Mouse (Mus musculus) lung, embryonic 14.5 days (tissue): ENCODE measurements around the gene 6430571L13Rik. TPM values are rescaled to one million over a fixed set of nuclear protein-coding genes. Genes with fewer than 3 reads are reported as not detected.

Experiments
- ATAC-seq: fragments of 200-750 bp; cut with Nextera tagmentation; 2 replicates; pipeline ENCODE4 v1.8.0; 2017; ENCODE audit warnings: mild to moderate bottlenecking, moderate TSS enrichment, moderate library complexity; ENCODE audit not compliant: insufficient read depth
- DNase-seq: peaks from one replicate; pipeline ENCODE4 v3.0.0-alpha.2; 2015
- H3K27ac ChIP-seq: fragments of 300-500 bp; sonication (generic); 2 replicates; pipeline ENCODE4 v1.5.1; 2014; ENCODE audit warnings: low read depth, mild to moderate bottlenecking, moderate library complexity
- H3K27me3 ChIP-seq: fragments of 300-500 bp; sonication (generic); 2 replicates; pipeline ENCODE4 v1.6.1; 2014; ENCODE audit warnings: low read length, control low read depth; ENCODE audit not compliant: insufficient read depth
- H3K36me3 ChIP-seq: fragments of 300-500 bp; sonication (generic); 2 replicates; pipeline ENCODE4 v1.6.1; 2014; ENCODE audit warnings: control low read depth; ENCODE audit not compliant: insufficient read depth
- H3K4me1 ChIP-seq: fragments of 300-500 bp; sonication (generic); 2 replicates; pipeline ENCODE4 v1.6.1; 2014; ENCODE audit warnings: antibody characterized with exemption, control low read depth; ENCODE audit not compliant: insufficient read depth
- H3K4me2 ChIP-seq: fragments of 300-500 bp; sonication (generic); 2 replicates; pipeline ENCODE4 v1.6.1; 2014; ENCODE audit warnings: mild to moderate bottlenecking
- H3K4me3 ChIP-seq: fragments of 300-500 bp; sonication (generic); 2 replicates; pipeline ENCODE4 v1.5.1; 2014; ENCODE audit warnings: low read depth, low read length
- H3K9ac ChIP-seq: fragments of 300-500 bp; sonication (generic); 2 replicates; pipeline ENCODE4 v1.6.1; 2014
- H3K9me3 ChIP-seq: fragments of 300-500 bp; sonication (generic); 2 replicates; pipeline ENCODE4 v1.6.1; 2016; ENCODE audit warnings: low read depth, low read length, control low read depth
- CTCF ChIP-seq: IDR thresholded peaks from 2 replicates; pipeline ENCODE4 v1.5.1; 2016; ENCODE audit warnings: antibody characterized with exemption, low read depth
- WGBS: fragments of 180-500 bp; shearing (Covaris S2); extraction: QIAGEN DNeasy Blood & Tissue Kit; methylation state at CpG from one replicate; pipeline ENCODE4 v1.1.7; 2014; 5-methylcytosine and 5-hydroxymethylcytosine counted together
- polyA plus RNA-seq: library from polyadenylated mRNA; unstranded; fragments of >200 nt; fragmentation: Nextera tagmentation; extraction: Ambion mirVana; gene quantifications from 2 replicates; pipeline ENCODE4 v1.2.1, GENCODE M21; 2014

6430571L13Rik gene
- polyA plus RNA-seq, 1 experiment from 2014 or later, result 0.28 TPM

DNA sequence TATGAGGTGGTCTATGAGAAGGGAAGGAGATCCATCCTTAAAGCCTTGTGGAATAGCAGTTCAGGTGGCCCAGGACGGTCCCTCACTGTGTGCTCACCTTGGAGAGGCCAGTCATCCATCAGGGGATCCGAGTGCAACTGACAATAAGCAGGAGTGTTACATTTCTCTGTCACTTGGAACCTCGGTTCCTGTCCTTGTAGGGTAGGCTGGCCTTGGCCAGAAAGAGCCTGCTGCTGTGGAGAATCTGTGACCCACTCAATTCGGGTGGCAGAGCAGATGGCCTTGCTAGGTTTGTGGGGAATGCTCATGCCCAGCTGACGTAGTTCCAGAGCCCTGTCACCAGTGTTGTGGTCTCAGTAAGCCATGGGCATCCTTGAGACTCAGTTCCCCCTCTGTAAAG is 30.8 kb upstream of the 6430571L13Rik start:
- Histone ChIP-seq H3K9me3 (no peaks in the 10 kb centered on the region), H3K4me1 (peaks cover 11% of the 10 kb centered on the region; the same call in 1 of the 2 replicates), H3K9ac (no peak overlapping the region), H3K27ac (no peak overlapping the region), H3K36me3 (no peaks in the 10 kb centered on the region), H3K4me2 (no peak overlapping the region), H3K27me3 (no peaks in the 10 kb centered on the region), H3K4me3 (no peak overlapping the region)
- DNase-seq (no peak), ATAC-seq (no peak)
- WGBS, result 57% methylated on average over 5 of the region's 5 CpGs
- no peak for TF ChIP-seq CTCF

DNA sequence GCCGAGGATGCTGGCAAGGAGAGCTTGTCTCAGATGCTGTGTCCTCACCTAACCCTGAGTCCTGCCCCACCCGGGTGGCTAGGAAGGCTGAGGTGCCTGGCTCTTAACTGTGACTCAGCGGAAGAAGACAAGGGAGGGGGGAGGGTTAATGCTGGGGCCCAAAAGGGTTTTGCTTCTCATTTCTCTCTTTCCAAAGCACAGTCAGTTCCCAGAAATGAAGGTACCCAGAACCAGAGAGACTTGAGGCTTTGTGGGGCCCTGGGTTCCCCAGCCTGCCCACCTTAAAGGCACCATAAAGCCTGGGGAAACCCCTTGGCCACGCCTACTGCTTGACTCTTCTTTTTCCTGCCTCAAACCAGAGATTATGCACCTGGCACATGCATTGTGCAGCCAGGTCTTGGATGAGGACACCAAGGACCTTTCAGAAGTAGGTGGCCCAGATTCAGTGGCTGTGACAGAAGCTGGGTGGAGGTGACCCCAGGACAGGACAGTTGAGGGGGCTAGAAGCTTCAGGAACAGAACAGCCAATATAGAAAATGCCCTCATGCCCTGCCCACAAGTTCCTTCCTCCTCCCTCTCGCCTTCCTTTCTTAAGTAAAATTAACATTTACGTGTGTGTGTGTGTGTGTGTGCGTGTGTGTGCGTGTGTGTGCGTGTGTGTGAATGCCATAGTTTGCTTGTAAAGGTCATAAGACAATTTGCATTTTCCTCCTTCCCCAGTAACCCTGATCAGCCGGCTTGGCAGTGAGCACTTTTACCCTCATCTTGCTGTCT is 27.4 kb upstream of the 6430571L13Rik start:
- ATAC-seq, result no peak
- H3K4me3 ChIP-seq, result no peak overlapping the region
- no peak for TF ChIP-seq CTCF
- H3K4me1 ChIP-seq, result 0 out of 2 replicates have a peak, but pooled peaks cover 5% of the 10 kb centered on the region
- H3K4me2 ChIP-seq, result no peak overlapping the region
- no peaks in the 10 kb centered on the region for H3K27me3 ChIP-seq
- no peaks in the 10 kb centered on the region for H3K36me3 ChIP-seq
- no peak for DNase-seq
- H3K9me3 ChIP-seq, result no peaks in the 10 kb centered on the region
- WGBS, result 59% methylated on average over 10 of the region's 10 CpGs
- no peak overlapping the region for H3K9ac ChIP-seq
- no peak overlapping the region for H3K27ac ChIP-seq

GRCm38 (mm10) chr9:107313926-107314325 is 26.5 kb upstream of the 6430571L13Rik start:
- 53% methylated on average over 3 of the region's 3 CpGs for WGBS
- no peaks in the 10 kb centered on the region for H3K9me3 ChIP-seq
- no peaks in the 10 kb centered on the region for H3K36me3 ChIP-seq
- no peak overlapping the region for H3K9ac ChIP-seq
- no peaks in the 10 kb centered on the region for H3K4me1 ChIP-seq
- no peaks in the 10 kb centered on the region for H3K27me3 ChIP-seq
- no peak for DNase-seq
- no peak overlapping the region for H3K4me3 ChIP-seq
- ATAC-seq, result no peak
- TF ChIP-seq CTCF, result no peak
- no peak overlapping the region for H3K27ac ChIP-seq
- no peak overlapping the region for H3K4me2 ChIP-seq

- no peak overlapping the region for H3K27ac ChIP-seq
- WGBS, result 62% methylated on average over 2 of the region's 2 CpGs
- H3K4me2 ChIP-seq, result no peak overlapping the region
- no peaks in the 10 kb centered on the region for H3K9me3 ChIP-seq
- ATAC-seq (no peak), DNase-seq (no peak)
- H3K4me1 ChIP-seq, result no peaks in the 10 kb centered on the region
- no peaks in the 10 kb centered on the region for H3K27me3 ChIP-seq
- no peaks in the 10 kb centered on the region for H3K36me3 ChIP-seq
- H3K4me3 ChIP-seq, result no peak overlapping the region
- no peak overlapping the region for H3K9ac ChIP-seq
- no peak for TF ChIP-seq CTCF
Measured at GRCm38 (mm10) chr9:107315791-107316190, 24.6 kb upstream of the 6430571L13Rik start.

DNA sequence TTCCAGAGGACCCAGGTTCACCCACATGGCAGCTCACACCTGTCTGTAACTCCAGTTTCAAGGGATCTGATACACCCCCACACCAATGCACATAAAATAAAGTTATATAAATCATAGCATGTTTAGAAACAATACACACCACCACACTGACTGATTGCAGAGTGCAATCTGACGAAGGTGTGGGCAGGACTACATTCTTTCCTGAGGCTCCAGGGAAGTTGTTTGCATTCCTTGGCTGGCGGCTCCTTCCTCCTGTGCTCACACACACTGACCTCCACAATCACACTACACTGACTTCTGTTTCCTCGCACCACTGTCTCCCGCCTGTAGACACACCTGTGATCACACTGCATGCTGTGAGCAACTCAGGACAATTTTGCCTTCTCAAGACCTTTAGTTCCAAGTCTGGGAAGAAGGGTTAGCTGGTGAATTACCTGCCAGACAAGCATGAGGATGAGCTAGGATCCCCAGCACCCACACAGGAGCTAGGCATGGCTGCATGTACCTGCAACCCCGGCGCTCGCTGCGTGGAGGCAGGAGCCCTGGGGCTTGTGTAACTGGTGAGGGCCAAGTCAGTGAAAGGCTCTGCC is 17.8 kb upstream of the 6430571L13Rik start:
- 67% methylated on average over 8 of the region's 8 CpGs for WGBS
- ATAC-seq (no peak), DNase-seq (no peak)
- H3K4me1 ChIP-seq, result no peaks in the 10 kb centered on the region
- H3K4me2 ChIP-seq, result no peak overlapping the region
- no peak for TF ChIP-seq CTCF
- no peak overlapping the region for H3K9ac ChIP-seq
- H3K27me3 ChIP-seq, result no peaks in the 10 kb centered on the region
- no peaks in the 10 kb centered on the region for H3K9me3 ChIP-seq
- no peak overlapping the region for H3K27ac ChIP-seq
- H3K4me3 ChIP-seq, result no peak overlapping the region
- H3K36me3 ChIP-seq, result no peaks in the 10 kb centered on the region

DNA sequence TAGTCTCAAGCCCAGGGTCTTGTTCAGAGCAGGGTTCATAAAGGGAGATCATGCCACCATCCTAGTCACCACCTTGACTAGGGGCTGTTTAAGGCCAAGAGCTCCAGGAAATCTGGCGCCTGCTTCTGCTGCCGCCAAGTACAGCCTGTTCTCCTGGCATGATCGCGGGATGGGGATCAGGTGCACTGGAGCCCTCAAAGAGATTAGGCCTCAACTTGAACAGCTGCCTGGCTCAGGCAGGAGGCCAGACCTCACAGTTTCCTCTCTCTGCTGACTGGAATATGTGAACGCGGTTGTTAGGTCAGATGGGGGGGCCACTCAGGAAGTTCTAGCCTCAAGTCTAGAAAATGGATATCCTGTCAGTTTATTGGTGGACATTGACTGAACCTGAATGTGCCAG is 16.8 kb upstream of the 6430571L13Rik start:
- no peaks in the 10 kb centered on the region for H3K27me3 ChIP-seq
- 55% methylated on average over 6 of the region's 6 CpGs for WGBS
- H3K4me3 ChIP-seq, result no peak overlapping the region
- no peak overlapping the region for H3K9ac ChIP-seq
- peak; percentile 34 for DNase-seq
- no peaks in the 10 kb centered on the region for H3K4me1 ChIP-seq
- no peak overlapping the region for H3K4me2 ChIP-seq
- ATAC-seq, result no peak
- no peak overlapping the region for H3K27ac ChIP-seq
- H3K36me3 ChIP-seq, result no peaks in the 10 kb centered on the region
- no peak for TF ChIP-seq CTCF
- H3K9me3 ChIP-seq, result no peaks in the 10 kb centered on the region

DNA sequence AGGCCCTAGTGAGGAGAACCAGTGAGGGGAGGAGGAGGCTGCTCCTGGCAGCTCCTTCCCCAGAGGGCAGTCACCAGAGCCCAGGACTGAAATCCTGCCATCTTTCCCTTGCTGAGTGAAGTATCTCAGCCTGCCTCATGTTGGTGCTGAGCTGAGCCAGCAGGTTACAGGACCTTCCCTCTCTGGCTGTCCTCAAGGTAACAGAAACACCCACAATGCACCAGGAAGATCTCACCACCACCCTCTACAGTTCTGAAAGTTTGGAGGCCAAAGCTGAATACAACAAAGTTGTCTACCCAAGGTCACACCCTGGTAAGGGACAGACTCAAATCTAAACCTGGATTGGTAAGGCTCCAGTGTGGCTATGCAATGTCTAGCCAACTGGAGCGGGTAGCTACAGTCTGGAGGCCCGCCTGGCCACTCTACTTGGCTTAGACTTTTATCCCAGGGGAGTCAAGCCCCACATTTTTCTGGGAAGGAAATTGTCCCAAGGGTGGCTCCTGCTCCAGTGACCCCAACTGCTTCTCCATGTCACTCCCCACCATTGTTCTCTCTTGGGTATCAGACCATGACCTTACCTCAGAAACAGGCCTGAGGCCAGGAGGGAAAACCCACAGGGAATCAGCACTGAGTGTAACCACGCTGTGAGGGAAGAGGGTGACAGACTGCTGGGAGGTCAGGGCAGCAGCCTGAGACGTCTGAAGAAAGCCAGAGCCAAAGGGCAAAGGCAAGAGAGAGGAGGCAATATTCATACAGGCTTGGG is 15.4 kb upstream of the 6430571L13Rik start:
- no peak overlapping the region for H3K27ac ChIP-seq
- ATAC-seq, result no peak
- WGBS, result 55% methylated on average over 4 of the region's 4 CpGs

More for the DNA sequence above, 15.4 kb upstream of the 6430571L13Rik start:
- Histone ChIP-seq H3K27me3 (no peaks in the 10 kb centered on the region), H3K9me3 (no peaks in the 10 kb centered on the region), H3K9ac (no peak overlapping the region), H3K4me1 (no peaks in the 10 kb centered on the region), H3K36me3 (no peaks in the 10 kb centered on the region), H3K4me3 (no peak overlapping the region), H3K4me2 (no peak overlapping the region)
- no peak for DNase-seq
- TF ChIP-seq CTCF, result no peak
